Mouse (Mus musculus) olfactory bulb, adult 2 months (tissue): ENCODE measurements around the gene Lonrf3. TPM values are rescaled to one million over a fixed set of nuclear protein-coding genes. Genes with fewer than 3 reads are reported as not detected.

ENCODE experiments used
- H3K27ac ChIP-seq: fragments of 200-500 bp; 2 replicates; pipeline ENCODE4 v1.5.1; 2012; ENCODE audit warnings: low read depth, low read length; ENCODE audit not compliant: insufficient read depth
- H3K4me1 ChIP-seq: fragments of 200-500 bp; 2 replicates; pipeline ENCODE4 v1.6.1; 2012; ENCODE audit warnings: low read length; ENCODE audit not compliant: control insufficient read depth, insufficient read depth
- H3K4me3 ChIP-seq: fragments of 200-500 bp; 2 replicates; pipeline ENCODE4 v1.5.1; 2012; ENCODE audit warnings: mild to moderate bottlenecking, low read depth, low read length, moderate library complexity; ENCODE audit not compliant: insufficient read depth
- CTCF ChIP-seq: fragments of 200-500 bp; IDR thresholded peaks from 2 replicates; pipeline ENCODE4 v1.5.1; 2012; ENCODE audit warnings: low read depth, mild to moderate bottlenecking, low read length, moderate library complexity; ENCODE audit not compliant: insufficient read depth
- POLR2A ChIP-seq: fragments of 200-500 bp; IDR thresholded peaks from 2 replicates; pipeline ENCODE4 v1.6.1; 2012; ENCODE audit warnings: mild to moderate bottlenecking, low read depth, low read length, moderate library complexity; ENCODE audit not compliant: insufficient read depth
- WGBS: fragments of 180-500 bp; shearing (Covaris S2); methylation state at CpG from one replicate; pipeline ENCODE4 v1.1.7; 2018; 5-methylcytosine and 5-hydroxymethylcytosine counted together
- polyA plus RNA-seq: library from polyadenylated mRNA; stranded (reverse); fragments of >200 nt; gene quantifications from 2 replicates; pipeline ENCODE4 v1.2.4, GENCODE M21; 2012; ENCODE audit warnings: low replicate concordance; ENCODE audit not compliant: missing spikeins, insufficient read depth, insufficient read length

Lonrf3 gene
- polyA plus RNA-seq, result not detected in 2 replicates

DNA sequence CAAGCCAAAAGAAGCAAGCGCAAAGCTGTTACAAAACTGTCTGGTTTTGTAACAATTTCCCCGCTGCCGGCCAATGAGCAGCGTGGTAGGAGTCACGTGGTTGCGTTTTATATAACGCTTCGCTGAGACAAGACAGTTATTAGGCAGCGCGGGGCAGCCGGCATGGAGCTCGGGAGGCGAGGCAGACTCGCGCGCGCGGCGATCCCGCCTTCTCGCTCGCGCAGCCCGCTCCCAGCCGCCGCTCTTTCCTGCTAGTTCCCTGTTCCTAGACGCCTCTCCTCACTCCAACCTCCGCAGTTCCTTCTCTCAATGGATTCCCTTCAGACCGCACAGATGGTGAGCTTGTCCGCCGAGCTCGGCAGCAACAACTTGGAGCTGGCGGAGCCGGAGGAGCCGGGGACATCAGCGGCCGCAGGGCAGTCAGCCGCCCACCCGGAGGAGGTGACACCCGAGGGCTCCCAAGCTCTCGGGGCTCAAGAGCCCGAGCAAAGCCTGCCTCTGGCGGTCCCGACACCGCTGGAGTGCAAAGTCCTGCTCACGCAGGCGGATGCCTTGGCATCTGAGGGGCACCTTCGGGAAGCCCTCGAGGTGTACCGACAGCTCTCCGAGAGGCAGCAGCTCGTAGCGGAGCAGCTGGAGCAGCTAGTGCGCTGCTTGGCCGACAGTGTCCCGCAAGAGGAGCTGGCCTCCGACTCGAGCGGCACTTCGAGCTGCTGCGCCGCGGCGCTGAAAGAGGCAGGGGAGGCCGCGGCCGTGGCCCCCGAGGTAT lies at the start of gene Lonrf3:
Gene Lonrf3, plus strand, starts transcription at position 83 of the 769 bp plus-strand sequence.
- 21% methylated on average over 66 of the region's 68 CpGs for WGBS
- TF ChIP-seq CTCF (no peak), POLR2A (peak; percentile 85)
- Histone ChIP-seq H3K4me3 (peak within 1 kb of the TSS; percentile 64), H3K27ac (peak within 1 kb of the TSS; percentile 83), H3K4me1 (peaks cover 6% of the 10 kb centered on the region; the same call in 1 of the 2 replicates)

DNA sequence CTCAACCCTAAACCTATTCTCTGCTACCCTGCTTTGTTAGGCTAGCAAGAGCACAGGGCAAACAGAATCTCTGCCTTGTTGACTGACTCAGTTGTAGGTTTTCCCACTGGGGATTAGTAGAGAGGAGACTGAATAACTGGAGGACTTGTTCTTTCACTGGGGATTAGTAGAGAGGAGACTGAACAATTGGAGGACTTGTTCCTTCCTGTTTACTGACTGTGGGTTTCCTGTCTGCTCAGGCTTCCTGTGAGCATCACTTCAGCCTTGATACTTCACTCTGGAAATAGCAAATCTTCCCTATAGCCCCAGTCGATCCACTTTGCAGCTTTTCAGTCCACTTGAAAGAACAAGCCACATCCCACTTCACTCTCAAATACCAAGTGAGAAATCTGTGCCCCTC lies 49.4 kb upstream of the Lonrf3 start:
- Histone ChIP-seq H3K4me3 (no peak overlapping the region), H3K4me1 (no peaks in the 10 kb centered on the region), H3K27ac (no peak overlapping the region)
- WGBS, result 39% methylated on average over 1 of the region's 1 CpGs
- TF ChIP-seq CTCF, result no peak
- TF ChIP-seq POLR2A, result no peak

- TF ChIP-seq POLR2A, result no peak
- TF ChIP-seq CTCF, result no peak
- Histone ChIP-seq H3K4me1 (no peaks in the 10 kb centered on the region), H3K4me3 (no peak overlapping the region), H3K27ac (no peak overlapping the region)
- 32% methylated on average over 3 of the region's 3 CpGs for WGBS
Measured at GRCm38 (mm10) chrX:36311420-36311819, 16.7 kb upstream of the Lonrf3 start.

DNA sequence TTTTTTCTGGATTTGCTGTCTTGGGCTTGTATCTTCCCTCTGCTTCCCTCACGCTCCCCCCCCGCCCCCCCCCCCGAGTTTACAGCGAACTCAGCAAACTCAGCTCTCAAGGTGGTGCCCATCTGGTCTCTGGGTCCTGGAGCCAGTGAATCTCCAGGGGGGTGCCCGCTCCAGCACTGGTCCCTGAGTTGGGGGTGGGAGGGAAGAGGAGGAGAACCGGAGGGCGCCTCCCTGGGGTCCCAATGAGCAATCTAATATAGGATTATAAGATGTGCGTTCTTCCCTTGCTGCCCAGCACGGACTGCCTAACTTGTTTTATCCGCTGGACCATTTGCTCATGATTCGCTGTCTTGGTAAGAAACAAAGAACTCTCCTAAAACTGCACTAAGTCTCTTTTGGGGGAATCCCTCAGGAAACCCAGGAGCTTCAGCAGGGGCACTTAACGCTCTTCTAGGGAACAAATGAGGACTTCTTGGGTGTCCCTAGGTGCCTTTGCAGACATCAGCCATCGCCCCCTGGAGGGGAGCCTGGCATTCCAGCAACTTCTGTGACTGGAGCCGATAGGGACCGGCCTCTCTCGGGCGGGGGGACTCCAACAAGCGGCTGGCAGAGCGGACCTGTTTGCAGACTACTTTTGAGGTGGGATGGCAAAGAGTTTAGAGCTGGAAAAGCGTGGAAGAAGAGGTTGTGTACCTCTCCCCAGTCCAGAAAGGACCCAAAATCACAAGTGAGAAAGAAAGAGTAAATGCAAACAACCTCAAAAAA lies 480 bp upstream of the Lonrf3 start:
- WGBS, result 14% methylated on average over 20 of the region's 20 CpGs
- H3K4me3 ChIP-seq, result peak overlapping the region; percentile 64
- TF ChIP-seq POLR2A, result no peak
- no peak for TF ChIP-seq CTCF
- peaks cover 6% of the 10 kb centered on the region; the same call in 1 of the 2 replicates for H3K4me1 ChIP-seq
- no peak overlapping the region for H3K27ac ChIP-seq

GRCm38 (mm10) chrX:36329040-36329649 lies 992 bp downstream of the Lonrf3 start:
- Histone ChIP-seq H3K27ac (no peak overlapping the region; the same call in 1 of the 2 replicates), H3K4me1 (peaks cover 6% of the 10 kb centered on the region; the same call in 1 of the 2 replicates), H3K4me3 (peak overlapping the region; percentile 64)
- WGBS, result 14% methylated on average over 64 of the region's 66 CpGs
- TF ChIP-seq CTCF (no peak), POLR2A (no peak)

GRCm38 (mm10) chrX:36329849-36330411 lies 1.8 kb downstream of the Lonrf3 start:
- no peak overlapping the region for H3K27ac ChIP-seq
- H3K4me3 ChIP-seq, result peak overlapping the region; percentile 64
- TF ChIP-seq POLR2A (no peak), CTCF (no peak)
- peaks cover 6% of the 10 kb centered on the region; the same call in 1 of the 2 replicates for H3K4me1 ChIP-seq
- WGBS, result 23% methylated on average over 35 of the region's 44 CpGs

DNA sequence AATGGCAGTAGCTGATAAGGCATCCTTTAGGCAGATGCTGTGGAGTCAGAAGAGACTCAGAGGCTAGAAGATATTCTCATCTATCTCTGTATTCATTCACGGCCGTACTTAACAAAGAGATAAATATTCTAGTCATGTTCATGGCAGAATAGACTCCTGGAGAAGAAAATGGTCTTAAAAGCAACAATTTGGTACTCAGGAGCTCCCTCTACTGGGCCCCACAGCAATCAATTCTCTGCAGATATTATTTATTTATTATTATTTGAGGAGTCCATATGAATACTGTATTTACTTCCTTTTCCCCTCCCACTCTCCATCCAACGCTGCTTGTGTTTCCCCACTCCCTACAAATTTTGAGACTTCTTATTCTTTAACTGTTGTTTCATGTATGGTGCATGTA lies 24.3 kb downstream of the Lonrf3 start:
- TF ChIP-seq POLR2A (no peak), CTCF (no peak)
- no peak overlapping the region for H3K27ac ChIP-seq
- 52% methylated on average over 3 of the region's 3 CpGs for WGBS
- H3K4me3 ChIP-seq, result no peak overlapping the region
- H3K4me1 ChIP-seq, result no peaks in the 10 kb centered on the region

DNA sequence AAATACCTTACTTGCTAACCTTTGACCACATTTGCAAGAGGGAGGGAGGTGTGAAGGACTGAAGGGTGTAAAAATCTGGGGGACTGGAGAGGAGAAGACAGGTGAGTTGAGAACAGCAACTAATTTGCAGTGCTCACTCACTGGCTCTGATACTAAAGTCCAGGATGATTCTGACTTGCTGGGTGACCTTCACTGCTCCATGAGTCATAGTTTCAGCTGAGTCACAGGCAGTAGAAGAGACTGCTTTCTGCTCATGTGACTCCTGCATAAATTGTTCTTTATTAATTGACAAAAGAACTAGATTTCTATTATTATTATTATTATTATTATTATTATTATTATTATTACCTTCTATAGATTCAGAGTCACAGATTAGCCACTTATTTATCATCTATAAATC lies 57.2 kb downstream of the Lonrf3 start:
- Histone ChIP-seq H3K4me3 (no peak overlapping the region), H3K4me1 (0 out of 2 replicates have a peak, but pooled peaks cover 3% of the 10 kb centered on the region), H3K27ac (no peak overlapping the region)
- TF ChIP-seq POLR2A (no peak), CTCF (no peak)
